Mouse (Mus musculus) heart, postnatal 0 days (tissue): ENCODE data around the gene Nucks1. TPM values are rescaled to one million over a fixed set of nuclear protein-coding genes. Genes with fewer than 3 reads are reported as not detected.

Experiments
- ATAC-seq: fragments of 200-750 bp; cut with Nextera tagmentation; 2 replicates; pipeline ENCODE4 v1.8.0; 2017; ENCODE audit warnings: low read depth, moderate number of reproducible peaks, moderate library complexity; ENCODE audit not compliant: insufficient read depth
- DNase-seq: peaks from one replicate; pipeline ENCODE4 v3.0.0-alpha.2; 2016; ENCODE audit warnings: low spot score
- H3K27ac ChIP-seq: fragments of 300-500 bp; sonication (generic); 2 replicates; pipeline ENCODE4 v1.5.1; 2014; ENCODE audit warnings: low read depth, mild to moderate bottlenecking
- H3K27me3 ChIP-seq: fragments of 300-500 bp; sonication (generic); 2 replicates; pipeline ENCODE4 v1.6.1; 2014; ENCODE audit warnings: low read length, mixed read lengths; ENCODE audit not compliant: control insufficient read depth, insufficient read depth
- H3K36me3 ChIP-seq: fragments of 300-500 bp; sonication (generic); replicated peaks from 2 replicates; pipeline ENCODE4 v1.6.1; 2014; ENCODE audit warnings: low read length, mixed read lengths; ENCODE audit not compliant: control insufficient read depth, insufficient read depth
- H3K4me1 ChIP-seq: fragments of 300-500 bp; sonication (generic); 2 replicates; pipeline ENCODE4 v1.6.1; 2014; ENCODE audit warnings: antibody characterized with exemption; ENCODE audit not compliant: control insufficient read depth, insufficient read depth
- H3K4me2 ChIP-seq: fragments of 300-500 bp; sonication (generic); 2 replicates; pipeline ENCODE4 v1.6.1; 2014; ENCODE audit warnings: low read depth, mild to moderate bottlenecking, low read length, moderate library complexity
- H3K4me3 ChIP-seq: fragments of 300-500 bp; sonication (generic); 2 replicates; pipeline ENCODE4 v1.5.1; 2014; ENCODE audit warnings: low read depth, low read length
- H3K9ac ChIP-seq: fragments of 300-500 bp; sonication (generic); replicated peaks from 2 replicates; pipeline ENCODE4 v1.6.1; 2014; ENCODE audit warnings: low read depth, low read length, mixed read lengths
- H3K9me3 ChIP-seq: fragments of 300-500 bp; sonication (generic); replicated peaks from 2 replicates; pipeline ENCODE4 v1.6.1; 2016; ENCODE audit warnings: low read length; ENCODE audit not compliant: control insufficient read depth
- CTCF ChIP-seq: IDR thresholded peaks from 2 replicates; pipeline ENCODE4 v1.5.1; 2016; ENCODE audit warnings: antibody characterized with exemption, control low read depth, low read depth
- EP300 ChIP-seq: IDR thresholded peaks from 2 replicates; pipeline ENCODE4 v1.6.1; 2016; ENCODE audit warnings: antibody characterized with exemption, low read depth
- WGBS: fragments of 180-500 bp; shearing (Covaris S2); extraction: QIAGEN DNeasy Blood & Tissue Kit; methylation state at CpG from one replicate; pipeline ENCODE4 v1.1.7; 2014; 5-methylcytosine and 5-hydroxymethylcytosine counted together
- polyA plus RNA-seq: library from polyadenylated mRNA; unstranded; fragments of >200 nt; fragmentation: Nextera tagmentation; extraction: Ambion mirVana; gene quantifications from 2 replicates; pipeline ENCODE4 v1.2.1, GENCODE M21; 2015
- total RNA-seq: library from RNA; depleted of rRNA; stranded (reverse); fragments of >200 nt; gene quantifications from 2 replicates; pipeline ENCODE4 v1.2.3, GENCODE M21; 2014; ENCODE audit warnings: low replicate concordance; rRNA removed

Gene Nucks1
- total and polyA plus RNA-seq, 2 experiments from 2014 or later: 27.0 to 58.2 TPM

DNA sequence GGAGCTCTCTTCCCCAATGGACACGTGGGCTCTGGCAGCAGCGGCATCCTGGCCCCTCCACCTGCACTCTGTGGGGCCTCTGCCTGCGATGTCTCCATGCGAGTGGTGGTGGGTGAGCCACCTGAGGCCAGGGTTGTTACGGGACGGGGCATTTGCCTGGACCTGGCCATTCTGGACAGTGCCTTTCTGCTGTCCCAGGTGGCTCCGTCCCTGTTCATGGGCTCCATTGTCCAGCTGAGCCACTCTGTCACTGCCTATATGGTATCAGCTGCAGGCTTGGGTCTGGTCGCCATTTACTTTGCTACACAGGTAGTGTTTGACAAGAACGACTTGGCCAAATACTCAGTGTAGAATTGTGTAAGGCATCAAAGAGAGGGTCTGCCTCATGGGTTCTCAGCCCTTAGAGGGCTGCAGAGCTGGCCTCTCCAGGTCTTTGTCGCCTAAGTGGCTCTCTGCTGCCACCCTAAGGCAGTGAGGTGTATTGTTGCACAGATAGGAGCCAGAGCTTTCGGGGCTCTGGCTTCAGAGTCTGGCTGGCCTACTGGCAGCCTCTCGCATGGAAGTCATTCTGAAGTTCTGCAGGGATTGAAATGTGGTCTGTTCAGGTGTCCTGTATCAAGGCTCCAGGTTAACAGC is 71.2 kb downstream of the Nucks1 start:
- TF ChIP-seq CTCF (peak; percentile 90), EP300 (no peak)
- H3K27ac ChIP-seq: no peak overlapping the region
- no peaks in the 10 kb centered on the region for H3K4me1 ChIP-seq
- no peaks in the 10 kb centered on the region for H3K9me3 ChIP-seq
- H3K27me3 ChIP-seq: no peaks in the 10 kb centered on the region
- WGBS: 49% methylated on average over 12 of the region's 12 CpGs
- H3K36me3 ChIP-seq: no peaks in the 10 kb centered on the region
- DNase-seq (no peak), ATAC-seq (peak; percentile 77)
- no peak overlapping the region for H3K4me2 ChIP-seq
- H3K4me3 ChIP-seq: no peak overlapping the region
- H3K9ac ChIP-seq: no peak overlapping the region

DNA sequence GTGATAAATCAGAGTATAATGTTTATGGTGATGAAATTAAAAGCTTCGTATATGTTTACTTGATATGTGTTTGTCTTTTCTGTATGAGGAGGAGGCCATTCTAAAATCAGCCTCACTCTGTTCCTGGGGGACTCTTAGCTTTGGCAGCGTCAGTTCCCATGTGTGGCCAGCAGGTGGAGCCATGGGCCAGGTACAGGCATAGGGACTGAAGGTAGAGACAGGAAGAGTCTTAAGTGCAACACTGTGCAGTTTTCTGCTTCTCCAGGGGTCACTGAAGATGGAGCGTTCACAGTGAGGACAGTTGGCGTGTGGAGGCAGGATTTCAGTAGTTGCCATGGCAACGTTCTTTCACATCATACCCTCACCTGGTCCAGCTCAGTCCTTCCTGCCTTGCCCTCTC is 72.6 kb downstream of the Nucks1 start:
- ATAC-seq: peak; percentile 40; the same call in 1 of the 2 replicates
- peak; percentile 96 for TF ChIP-seq CTCF
- no peak for TF ChIP-seq EP300
- WGBS: 10% methylated on average over 5 of the region's 5 CpGs
- no peak overlapping the region for H3K9ac ChIP-seq
- no peaks in the 10 kb centered on the region for H3K4me1 ChIP-seq
- no peak overlapping the region for H3K4me3 ChIP-seq
- H3K27me3 ChIP-seq: no peaks in the 10 kb centered on the region
- H3K9me3 ChIP-seq: no peaks in the 10 kb centered on the region
- H3K4me2 ChIP-seq: no peak overlapping the region
- no peak overlapping the region for H3K27ac ChIP-seq
- DNase-seq: peak; percentile 66
- no peaks in the 10 kb centered on the region for H3K36me3 ChIP-seq

- Histone ChIP-seq H3K4me3 (no peak overlapping the region), H3K4me1 (no peaks in the 10 kb centered on the region), H3K9ac (no peak overlapping the region)
Observed at GRCm38 (mm10) chr1:131983806-131984205, 73.5 kb downstream of the Nucks1 start.

More at GRCm38 (mm10) chr1:131983806-131984205, 73.5 kb downstream of the Nucks1 start:
- H3K36me3 ChIP-seq: no peaks in the 10 kb centered on the region
- no peak overlapping the region for H3K4me2 ChIP-seq
- H3K27me3 ChIP-seq: no peaks in the 10 kb centered on the region
- TF ChIP-seq EP300 (no peak), CTCF (no peak)
- H3K27ac ChIP-seq: no peak overlapping the region
- no peak for ATAC-seq
- no peak for DNase-seq
- no peaks in the 10 kb centered on the region for H3K9me3 ChIP-seq
- 65% methylated on average over 2 of the region's 2 CpGs for WGBS

Other genes starting within 250 kb of the Nucks1 start
- 0.50 and 2.8 TPM in 2 replicates for gene Rab7b, start 221.8 kb upstream of the Nucks1 start, total RNA-seq
- 3.1 and 3.7 TPM in 2 replicates for gene Rab7b, start 221.8 kb upstream of the Nucks1 start, polyA plus RNA-seq
- gene Slc26a9, start 166.5 kb upstream of the Nucks1 start, total RNA-seq: not detected in 2 replicates
- 0.03 and 0.05 TPM in 2 replicates for gene Slc26a9, start 166.5 kb upstream of the Nucks1 start, polyA plus RNA-seq
- 1.6 and 3.5 TPM in 2 replicates for gene Pm20d1, start 113.2 kb upstream of the Nucks1 start, total RNA-seq
- gene Pm20d1, start 113.2 kb upstream of the Nucks1 start, polyA plus RNA-seq: 4.8 and 6.4 TPM in 2 replicates
- gene Slc41a1, start 83.0 kb upstream of the Nucks1 start, total RNA-seq: 24.2 and 29.7 TPM in 2 replicates
- gene Slc41a1, start 83.0 kb upstream of the Nucks1 start, polyA plus RNA-seq: 9.0 and 10.3 TPM in 2 replicates
- 14.7 and 16.6 TPM in 2 replicates for gene Rab29, start 43.3 kb upstream of the Nucks1 start, total RNA-seq
- 18.8 and 21.1 TPM in 2 replicates for gene Rab29, start 43.3 kb upstream of the Nucks1 start, polyA plus RNA-seq
- gene Slc45a3, start 52.4 kb downstream of the Nucks1 start, total RNA-seq: 9.5 and 23.6 TPM in 2 replicates
- 2.6 and 2.8 TPM in 2 replicates for gene Slc45a3, start 52.4 kb downstream of the Nucks1 start, polyA plus RNA-seq
- gene Elk4, start 97.1 kb downstream of the Nucks1 start, total RNA-seq: 32.9 and 35.3 TPM in 2 replicates
- 10.5 and 13.3 TPM in 2 replicates for gene Elk4, start 97.1 kb downstream of the Nucks1 start, polyA plus RNA-seq
- gene Mfsd4a, start 157.5 kb downstream of the Nucks1 start, total RNA-seq: 4.4 and 4.5 TPM in 2 replicates
- 4.2 and 6.4 TPM in 2 replicates for gene Mfsd4a, start 157.5 kb downstream of the Nucks1 start, polyA plus RNA-seq
- gene Cdk18, start 229.2 kb downstream of the Nucks1 start, total RNA-seq: 4.0 and 6.2 TPM in 2 replicates
- gene Cdk18, start 229.2 kb downstream of the Nucks1 start, polyA plus RNA-seq: 1.9 and 2.0 TPM in 2 replicates